Mouse (Mus musculus): ENCODE measurements around the gene Arhgef28.

Gene Arhgef28

GRCm38 (mm10) chr13:98015981-98016922, 190.0 kb downstream of the Arhgef28 start:
- peak; percentile 37 for DNase-seq (ENCODE audit: low spot score)

GRCm38 (mm10) chr13:98014892-98015291, 191.3 kb downstream of the Arhgef28 start:
- no peak for DNase-seq (ENCODE audit: low spot score)

DNA sequence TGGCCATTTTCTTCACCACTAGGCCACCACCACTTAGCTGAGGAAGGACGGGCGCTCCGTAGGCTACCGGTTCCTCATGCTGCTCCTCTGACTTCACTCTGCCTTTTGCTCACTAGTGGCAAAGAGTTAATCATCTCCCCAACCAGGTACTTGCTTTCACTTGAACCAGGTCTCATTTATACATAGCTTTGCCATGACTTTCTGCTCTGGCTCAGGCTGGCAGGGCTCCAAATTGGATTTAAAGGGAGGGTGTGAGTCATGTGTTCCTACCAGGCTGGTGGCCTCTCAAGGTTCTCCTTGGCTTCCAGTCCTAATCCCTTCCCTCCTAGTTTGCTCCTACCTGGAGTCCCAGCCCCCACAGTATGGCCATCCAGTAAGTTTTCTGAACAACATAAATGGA, 192.5 kb downstream of the Arhgef28 start:
- no peak for DNase-seq (ENCODE audit: low spot score)

GRCm38 (mm10) chr13:98011931-98012341, 194.3 kb downstream of the Arhgef28 start:
- DNase-seq (ENCODE audit: low spot score): no peak

DNA sequence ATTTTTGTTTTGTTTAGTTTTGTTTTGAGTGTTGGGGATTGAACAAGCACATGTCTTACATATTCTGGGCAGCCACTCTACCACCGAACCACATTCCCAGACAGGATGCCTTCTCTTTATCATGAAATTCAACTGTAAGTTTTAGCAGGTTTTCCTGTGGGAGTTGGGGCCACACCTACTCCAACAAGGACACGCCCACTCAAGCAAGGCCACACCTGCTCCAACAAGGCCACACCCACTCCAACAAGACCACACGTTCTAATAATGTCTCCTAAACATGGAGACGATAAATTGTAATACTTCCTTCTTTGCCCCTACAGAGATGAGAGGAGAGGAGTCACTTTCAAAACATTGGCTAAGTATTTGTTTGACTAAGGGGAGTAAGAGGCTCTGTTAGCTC, 197.2 kb downstream of the Arhgef28 start:
- DNase-seq (ENCODE audit: low spot score): no peak

- peak; percentile 48 for DNase-seq (ENCODE audit: low spot score)
Observed at GRCm38 (mm10) chr13:98008588-98008987, 197.7 kb downstream of the Arhgef28 start.

- DNase-seq (ENCODE audit: low spot score): no peak
Observed at GRCm38 (mm10) chr13:98005611-98006218, 200.5 kb downstream of the Arhgef28 start.

DNA sequence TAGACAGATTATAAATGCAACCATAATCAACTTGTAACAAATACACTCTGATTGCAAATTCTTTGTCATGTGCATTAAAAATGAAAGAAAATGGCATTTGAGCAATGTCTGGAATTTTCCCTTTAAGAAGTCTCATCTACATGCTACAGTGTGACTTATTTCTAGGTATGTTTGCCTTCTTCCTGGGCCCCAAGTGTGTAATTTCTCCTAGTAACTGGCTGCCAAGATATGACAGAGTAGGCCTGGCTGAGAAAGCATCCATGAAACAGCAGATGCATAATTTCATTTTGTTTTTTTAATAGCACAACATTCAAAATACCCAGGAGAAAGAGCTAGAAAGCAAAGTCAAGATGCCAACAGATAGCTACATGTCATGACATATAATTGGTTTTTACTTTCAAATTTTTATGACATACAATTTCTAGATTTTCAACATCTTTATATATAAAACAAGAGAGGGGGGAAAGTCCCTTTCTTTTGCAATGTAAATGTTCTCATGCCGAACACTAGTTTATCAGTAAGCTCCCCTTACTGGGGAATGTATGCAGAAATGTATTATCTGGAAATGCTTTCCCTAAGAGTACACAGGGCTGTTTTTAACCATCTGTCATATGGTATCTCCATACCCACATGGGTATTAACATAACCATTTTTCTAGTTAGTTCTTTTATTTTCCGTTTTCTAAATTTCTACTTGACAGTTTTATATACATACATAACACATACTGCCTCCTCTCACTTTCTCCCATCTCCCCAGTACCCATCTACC, 201.4 kb downstream of the Arhgef28 start:
- no peak for DNase-seq (ENCODE audit: low spot score)

GRCm38 (mm10) chr13:98003690-98004089, 202.5 kb downstream of the Arhgef28 start:
- no peak for DNase-seq (ENCODE audit: low spot score)

DNA sequence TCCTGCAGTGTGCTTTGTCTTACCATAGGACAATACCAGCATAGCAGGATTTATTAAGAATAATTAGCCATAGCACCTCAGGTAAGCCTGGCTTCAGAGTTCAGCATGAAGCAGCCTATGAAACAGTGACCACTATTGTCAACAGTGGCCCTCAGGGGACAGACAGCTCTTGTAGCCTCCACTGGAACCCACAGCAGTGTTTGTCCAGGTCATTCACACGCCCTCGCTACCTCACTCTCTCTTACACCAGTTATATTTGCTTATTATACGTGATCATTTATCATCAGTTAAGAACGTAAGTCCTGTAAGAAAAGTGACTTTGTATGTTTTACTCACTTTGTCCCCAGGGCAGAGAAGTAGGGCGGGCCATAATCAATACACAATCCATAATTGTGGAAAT, 203.6 kb downstream of the Arhgef28 start:
- no peak for DNase-seq (ENCODE audit: low spot score)

DNA sequence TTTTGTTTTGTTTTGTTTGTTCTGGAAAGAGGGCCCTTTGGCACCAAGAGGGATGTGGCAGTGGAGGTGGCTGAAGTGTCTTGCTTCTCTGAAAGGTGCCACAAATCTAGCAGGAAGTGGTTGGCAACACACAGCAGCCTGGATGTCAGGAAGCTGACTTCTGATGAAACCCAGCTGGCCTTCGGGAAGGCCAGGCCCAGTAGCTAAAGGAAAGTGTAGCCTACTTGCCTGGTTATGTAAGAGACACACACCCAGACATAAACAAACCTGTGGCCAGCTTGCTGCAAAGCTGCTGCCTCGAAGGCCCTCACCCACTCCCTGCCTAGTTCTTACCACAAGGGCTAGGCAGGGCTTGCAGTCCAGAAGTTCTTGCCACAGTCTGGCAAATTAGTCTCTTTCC, 204.1 kb downstream of the Arhgef28 start:
- peak; percentile 25 for DNase-seq (ENCODE audit: low spot score)

DNA sequence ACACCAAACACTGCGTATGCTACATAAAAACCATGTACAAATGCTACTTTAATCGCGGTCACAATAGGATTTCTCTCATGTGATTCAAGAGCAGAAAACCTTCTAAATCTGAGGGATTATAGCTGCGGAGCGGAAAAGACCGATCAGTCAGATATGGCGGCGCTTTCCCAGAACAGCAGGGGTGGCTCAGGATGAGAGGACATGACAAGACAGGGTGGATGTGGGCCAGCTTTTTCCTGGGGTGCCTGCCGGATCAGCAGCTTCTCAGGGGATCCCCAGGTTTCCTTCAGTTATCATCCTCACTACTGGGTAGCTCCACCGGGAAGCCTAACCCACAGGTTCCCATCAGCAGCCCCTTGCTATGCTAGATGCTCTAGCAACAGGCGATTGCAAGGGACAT, 204.5 kb downstream of the Arhgef28 start:
- DNase-seq (ENCODE audit: low spot score): no peak

DNA sequence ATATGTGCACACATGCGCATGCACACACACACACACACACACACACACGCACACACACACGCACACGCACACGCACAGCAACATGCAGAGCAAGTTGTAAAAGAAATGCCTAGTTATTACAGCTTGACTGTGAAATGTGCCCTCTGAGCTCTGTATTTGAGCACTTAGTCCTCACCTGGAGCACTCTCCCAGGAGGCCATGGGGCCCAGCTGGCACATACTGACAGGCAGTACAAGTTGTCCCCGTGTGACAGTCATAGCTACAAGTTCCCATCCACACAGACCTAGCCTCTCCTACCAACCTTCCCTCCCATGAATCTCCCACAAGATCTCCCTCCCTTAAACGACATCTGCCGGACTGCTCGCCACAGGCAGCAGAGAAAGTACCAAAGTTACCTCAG, 205.4 kb downstream of the Arhgef28 start:
- no peak for DNase-seq (ENCODE audit: low spot score)

DNA sequence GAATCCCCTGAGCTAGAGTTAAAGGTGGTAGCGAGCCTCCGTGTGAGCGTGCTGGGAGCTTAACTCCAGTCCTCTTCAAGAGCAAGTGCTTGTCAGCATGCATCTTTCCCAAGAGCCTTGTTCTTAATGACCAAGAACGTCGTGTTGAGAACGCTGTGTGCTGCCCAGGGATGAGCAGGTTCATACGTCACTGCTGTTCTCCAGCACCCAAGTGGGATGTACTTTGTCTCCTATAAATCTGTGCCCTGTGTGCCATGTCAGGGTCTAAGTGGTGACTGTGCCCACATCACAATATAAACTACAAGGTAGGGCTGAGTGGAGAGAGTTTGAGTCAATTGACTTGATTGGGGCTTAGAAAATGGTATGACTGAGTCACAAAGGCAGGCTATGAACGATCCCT, 207.1 kb downstream of the Arhgef28 start:
- DNase-seq (ENCODE audit: low spot score): no peak

DNA sequence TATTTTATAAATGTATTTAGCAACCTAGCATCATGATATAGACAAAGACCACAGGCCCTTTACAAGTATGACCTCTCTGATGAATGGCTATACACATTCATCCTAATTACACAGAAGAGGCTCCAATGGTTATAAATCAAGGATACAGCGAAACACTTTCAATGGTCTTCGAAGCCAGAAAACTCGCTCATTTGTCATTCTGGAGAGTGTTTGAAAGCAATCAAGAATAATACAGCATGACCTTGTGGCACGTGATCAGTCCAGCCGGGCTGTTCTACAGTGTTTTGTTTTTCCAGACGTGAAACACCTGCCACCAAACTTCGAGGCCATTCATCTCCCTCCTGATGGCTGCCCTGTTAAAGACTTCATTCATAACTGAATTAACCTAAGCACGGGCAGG, 207.7 kb downstream of the Arhgef28 start:
- no peak for DNase-seq (ENCODE audit: low spot score)

- no peak for DNase-seq (ENCODE audit: low spot score)
Observed at GRCm38 (mm10) chr13:97990939-97991338, 215.3 kb downstream of the Arhgef28 start.

GRCm38 (mm10) chr13:97988796-97989195, 217.4 kb downstream of the Arhgef28 start:
- no peak for DNase-seq (ENCODE audit: low spot score)

DNA sequence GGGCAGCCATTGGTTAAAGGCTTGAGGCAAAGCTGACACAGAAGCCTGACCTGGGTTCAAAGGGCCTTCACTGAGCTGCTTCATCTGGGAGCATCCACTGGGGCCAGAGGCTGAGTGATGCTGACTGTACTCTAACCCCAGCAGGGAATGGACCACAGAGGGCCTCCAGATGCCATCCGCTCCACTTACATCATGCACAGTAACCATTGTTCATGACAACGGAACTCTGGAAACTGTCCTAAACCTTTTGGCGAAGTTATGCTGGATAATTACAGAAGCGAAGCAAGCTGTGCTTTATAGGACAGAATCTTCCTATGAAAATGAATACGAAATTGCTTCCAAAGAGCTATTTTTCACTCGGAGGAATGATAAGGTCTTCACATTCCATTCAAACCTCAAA, 219.5 kb downstream of the Arhgef28 start:
- DNase-seq (ENCODE audit: low spot score): no peak

GRCm38 (mm10) chr13:97977104-97977503, 229.1 kb downstream of the Arhgef28 start:
- no peak for DNase-seq (ENCODE audit: low spot score)

DNA sequence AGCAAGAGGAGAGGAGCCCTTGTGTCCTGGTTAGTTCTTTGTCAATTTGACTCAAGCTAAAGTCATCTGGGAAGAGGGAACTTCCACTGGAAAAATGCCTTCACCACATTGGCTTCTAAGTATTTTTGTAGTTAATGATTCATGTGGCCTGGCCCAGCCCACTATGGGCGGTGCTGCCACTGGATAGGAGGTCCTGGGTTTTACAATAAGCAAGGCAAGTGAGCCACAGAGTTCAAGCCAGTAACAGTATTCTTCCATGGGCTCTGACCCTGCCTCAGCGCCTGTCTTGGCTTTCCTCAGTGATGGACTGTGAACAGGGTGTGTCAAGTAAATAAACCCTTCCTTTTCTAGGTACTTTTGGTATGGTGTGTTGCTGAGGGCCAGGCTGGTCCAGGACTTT, 229.6 kb downstream of the Arhgef28 start:
- no peak for DNase-seq (ENCODE audit: low spot score)

GRCm38 (mm10) chr13:97974532-97975194, 231.6 kb downstream of the Arhgef28 start:
- DNase-seq (ENCODE audit: low spot score): no peak

GRCm38 (mm10) chr13:97973915-97974314, 232.3 kb downstream of the Arhgef28 start:
- DNase-seq (ENCODE audit: low spot score): no peak

Data from ovary, postnatal 36 days (tissue).